Mouse (Mus musculus): Measurements from ENCODE around the gene Rnf150.

- TF ChIP-seq POLR2A (IDR thresholded peaks at IDR 0.05; ENCODE audit: borderline replicate concordance, insufficient read depth, low read length) (no peak), CTCF (IDR thresholded peaks at IDR 0.05; ENCODE audit: borderline replicate concordance, insufficient read depth, low read depth, low read length) (no peak)
These were observed 174.2 kb downstream of the Rnf150 start for GRCm38 (mm10) chr8:83037321-83037720.
